Mouse (Mus musculus) stomach, embryonic 15.5 days (tissue): ENCODE results near the gene Cfap54. TPM values are rescaled to one million over a fixed set of nuclear protein-coding genes. Genes with fewer than 3 reads are reported as not detected.

Source experiments
- ATAC-seq: fragments of 200-750 bp; cut with Nextera tagmentation; 2 replicates; pipeline ENCODE4 v1.8.0; 2017; ENCODE audit warnings: low read depth, moderate number of reproducible peaks, moderate TSS enrichment; ENCODE audit not compliant: insufficient read depth, low FRiP score
- H3K27ac ChIP-seq: fragments of 300-500 bp; sonication (generic); 2 replicates; pipeline ENCODE4 v1.5.1; 2015; ENCODE audit warnings: mild to moderate bottlenecking, inconsistent platforms
- H3K27me3 ChIP-seq: fragments of 300-500 bp; sonication (generic); replicated peaks from 2 replicates; pipeline ENCODE4 v1.6.1; 2015; ENCODE audit warnings: inconsistent platforms
- H3K36me3 ChIP-seq: fragments of 300-500 bp; sonication (generic); 2 replicates; pipeline ENCODE4 v1.6.1; 2015; ENCODE audit warnings: inconsistent platforms
- H3K4me1 ChIP-seq: fragments of 300-500 bp; sonication (generic); 2 replicates; pipeline ENCODE4 v1.6.1; 2015; ENCODE audit warnings: inconsistent platforms
- H3K4me2 ChIP-seq: fragments of 300-500 bp; sonication (generic); 2 replicates; pipeline ENCODE4 v1.6.1; 2015; ENCODE audit warnings: mild to moderate bottlenecking, inconsistent platforms
- H3K4me3 ChIP-seq: fragments of 300-500 bp; sonication (generic); replicated peaks from 2 replicates; pipeline ENCODE4 v1.5.1; 2015; ENCODE audit warnings: inconsistent platforms
- H3K9ac ChIP-seq: fragments of 300-500 bp; sonication (generic); 2 replicates; pipeline ENCODE4 v1.6.1; 2015; ENCODE audit warnings: inconsistent platforms
- H3K9me3 ChIP-seq: fragments of 300-500 bp; sonication (generic); 2 replicates; pipeline ENCODE4 v1.6.1; 2016; ENCODE audit warnings: inconsistent platforms
- WGBS: fragments of 180-500 bp; shearing (Covaris S2); methylation state at CpG from one replicate; pipeline ENCODE4 v1.1.7; 2015; 5-methylcytosine and 5-hydroxymethylcytosine counted together
- polyA plus RNA-seq: library from polyadenylated mRNA; unstranded; fragments of >200 nt; fragmentation: Nextera tagmentation; extraction: Ambion mirVana; gene quantifications from 2 replicates; pipeline ENCODE4 v1.2.1, GENCODE M21; 2015

Cfap54 gene
- polyA plus RNA-seq, 1 experiment from 2014 or later: 0.26 TPM

GRCm38 (mm10) chr10:93116636-93117035 lies 35.2 kb upstream of the Cfap54 start:
- 78% methylated on average over 3 of the region's 3 CpGs for WGBS

DNA sequence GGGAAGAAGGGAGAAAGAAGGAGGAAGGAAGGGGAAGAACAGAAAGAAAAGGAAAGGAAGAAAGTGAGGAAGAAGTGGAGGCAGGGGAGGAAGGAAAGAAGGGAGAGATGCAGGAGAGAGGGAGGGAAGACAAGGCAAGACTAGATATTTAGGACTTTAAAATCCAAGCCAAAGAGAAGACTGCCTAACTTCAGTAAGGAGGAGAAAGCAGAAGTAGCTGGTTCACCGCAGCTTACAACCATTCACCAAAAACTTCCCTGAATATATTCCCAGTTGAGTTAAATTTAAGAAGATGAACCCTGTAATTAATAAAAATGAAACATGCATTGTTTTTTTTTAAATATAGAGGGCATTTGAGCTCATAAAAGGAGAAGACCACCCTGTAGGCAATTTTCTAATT lies 34.3 kb upstream of the Cfap54 start:
- no peak overlapping the region for H3K27ac ChIP-seq
- H3K4me2 ChIP-seq: no peak overlapping the region
- H3K4me3 ChIP-seq: no peak overlapping the region
- H3K36me3 ChIP-seq: no peaks in the 10 kb centered on the region
- no peaks in the 10 kb centered on the region for H3K4me1 ChIP-seq
- H3K27me3 ChIP-seq: no peaks in the 10 kb centered on the region
- H3K9me3 ChIP-seq: no peaks in the 10 kb centered on the region
- ATAC-seq: no peak
- H3K9ac ChIP-seq: no peak overlapping the region
- 91% methylated on average over 1 of the region's 1 CpGs for WGBS

More at GRCm38 (mm10) chr10:93116636-93117035, 35.2 kb upstream of the Cfap54 start:
- no peak overlapping the region for H3K4me3 ChIP-seq
- H3K27me3 ChIP-seq: no peaks in the 10 kb centered on the region
- H3K27ac ChIP-seq: no peak overlapping the region
- no peak for ATAC-seq
- H3K36me3 ChIP-seq: no peaks in the 10 kb centered on the region
- no peaks in the 10 kb centered on the region for H3K4me1 ChIP-seq
- H3K9me3 ChIP-seq: no peaks in the 10 kb centered on the region
- H3K4me2 ChIP-seq: no peak overlapping the region
- no peak overlapping the region for H3K9ac ChIP-seq

GRCm38 (mm10) chr10:93114782-93115181 lies 33.4 kb upstream of the Cfap54 start:
- 68% methylated on average over 1 of the region's 1 CpGs for WGBS
- H3K9me3 ChIP-seq: no peaks in the 10 kb centered on the region
- H3K4me2 ChIP-seq: no peak overlapping the region
- H3K4me3 ChIP-seq: no peak overlapping the region
- ATAC-seq: no peak
- no peaks in the 10 kb centered on the region for H3K4me1 ChIP-seq
- no peak overlapping the region for H3K9ac ChIP-seq
- no peaks in the 10 kb centered on the region for H3K27me3 ChIP-seq
- H3K27ac ChIP-seq: no peak overlapping the region
- H3K36me3 ChIP-seq: no peaks in the 10 kb centered on the region

- Histone ChIP-seq H3K4me1 (no peaks in the 10 kb centered on the region), H3K4me3 (no peak overlapping the region), H3K27ac (no peak overlapping the region), H3K36me3 (no peaks in the 10 kb centered on the region), H3K9ac (no peak overlapping the region), H3K4me2 (no peak overlapping the region), H3K9me3 (no peaks in the 10 kb centered on the region), H3K27me3 (no peaks in the 10 kb centered on the region)
- no peak for ATAC-seq
- WGBS: 82% methylated on average over 8 of the region's 8 CpGs
These were observed 32.5 kb upstream of the Cfap54 start for GRCm38 (mm10) chr10:93113968-93114367.

DNA sequence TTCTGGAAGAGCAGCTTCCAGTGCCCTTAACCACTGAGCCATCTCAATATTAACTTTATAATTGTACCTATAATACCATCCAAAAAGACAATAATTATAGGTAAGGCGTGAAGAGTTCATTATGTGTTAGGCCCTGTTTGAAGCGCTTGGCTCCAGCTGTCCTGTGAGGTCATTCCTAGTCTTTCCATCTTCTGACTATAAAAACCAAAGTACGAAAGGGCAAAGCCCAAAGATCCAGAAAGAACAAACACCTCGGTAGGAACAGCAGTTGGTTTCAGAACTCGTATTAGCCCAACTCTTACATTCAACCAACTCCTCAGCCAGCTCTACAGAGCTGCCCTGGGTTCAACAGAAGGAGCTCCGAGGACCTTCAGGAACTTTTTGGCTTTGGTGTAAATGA lies 30.6 kb upstream of the Cfap54 start:
- Histone ChIP-seq H3K4me2 (no peak overlapping the region), H3K9ac (no peak overlapping the region), H3K9me3 (no peaks in the 10 kb centered on the region), H3K27me3 (no peaks in the 10 kb centered on the region), H3K4me3 (no peak overlapping the region), H3K27ac (no peak overlapping the region), H3K36me3 (no peaks in the 10 kb centered on the region), H3K4me1 (no peaks in the 10 kb centered on the region)
- no peak for ATAC-seq
- 93% methylated on average over 6 of the region's 6 CpGs for WGBS

- H3K4me2 ChIP-seq: no peak overlapping the region
- H3K9ac ChIP-seq: no peak overlapping the region
- no peak overlapping the region for H3K4me3 ChIP-seq
- WGBS: 57% methylated on average over 8 of the region's 8 CpGs
- H3K27ac ChIP-seq: no peak overlapping the region
- H3K4me1 ChIP-seq: no peaks in the 10 kb centered on the region
- ATAC-seq: no peak
- H3K27me3 ChIP-seq: no peaks in the 10 kb centered on the region
- H3K9me3 ChIP-seq: no peaks in the 10 kb centered on the region
- no peaks in the 10 kb centered on the region for H3K36me3 ChIP-seq
These were observed 30.0 kb upstream of the Cfap54 start for GRCm38 (mm10) chr10:93111412-93111811.

DNA sequence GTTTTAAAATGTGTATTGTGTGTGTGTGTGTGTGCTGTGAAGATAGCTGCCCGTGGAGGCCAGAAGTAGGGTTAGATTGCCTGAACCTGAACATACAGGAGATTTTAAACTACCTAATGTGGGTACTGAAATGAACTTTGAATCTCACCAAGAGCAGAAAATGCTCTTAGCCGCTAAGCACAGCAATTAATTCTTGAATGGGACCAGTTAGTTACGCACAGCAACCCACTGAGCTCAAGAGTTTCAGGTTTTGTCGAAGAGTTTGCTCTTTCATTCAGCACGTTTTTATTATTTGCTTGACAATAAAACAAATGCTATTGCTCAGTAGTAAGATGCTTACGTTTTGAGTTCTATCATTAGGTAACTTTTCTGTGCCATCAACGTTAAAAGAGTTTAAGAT lies 23.9 kb upstream of the Cfap54 start:
- Histone ChIP-seq H3K27me3 (no peaks in the 10 kb centered on the region), H3K9ac (no peak overlapping the region), H3K4me2 (no peak overlapping the region), H3K27ac (no peak overlapping the region), H3K36me3 (no peaks in the 10 kb centered on the region), H3K9me3 (no peaks in the 10 kb centered on the region), H3K4me1 (no peaks in the 10 kb centered on the region), H3K4me3 (no peak overlapping the region)
- no peak for ATAC-seq
- 87% methylated on average over 7 of the region's 7 CpGs for WGBS

DNA sequence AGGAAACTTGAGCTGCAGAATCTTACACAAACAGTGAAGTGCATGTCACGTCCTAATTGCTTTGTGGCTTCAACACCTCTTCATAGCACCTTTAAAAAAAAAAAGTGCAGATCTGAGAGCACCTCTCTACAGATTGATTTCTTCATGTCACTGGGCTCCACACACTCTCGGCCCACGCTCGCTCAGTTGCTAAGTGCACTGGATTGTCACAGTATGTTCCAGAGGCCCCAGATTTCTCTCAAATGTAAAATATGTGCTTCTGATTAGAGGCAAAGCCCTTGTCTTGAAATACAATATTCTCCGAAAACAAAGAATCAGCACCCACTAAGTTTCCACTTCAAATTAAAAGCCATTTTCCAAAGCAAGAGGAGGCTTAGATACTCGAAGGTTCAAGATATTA lies 22.9 kb upstream of the Cfap54 start:
- Histone ChIP-seq H3K36me3 (no peaks in the 10 kb centered on the region), H3K27me3 (no peaks in the 10 kb centered on the region), H3K9me3 (no peaks in the 10 kb centered on the region), H3K4me1 (no peaks in the 10 kb centered on the region), H3K9ac (no peak overlapping the region), H3K4me3 (no peak overlapping the region), H3K27ac (no peak overlapping the region), H3K4me2 (no peak overlapping the region)
- no peak for ATAC-seq
- 59% methylated on average over 6 of the region's 6 CpGs for WGBS

GRCm38 (mm10) chr10:93103676-93104075 lies 22.3 kb upstream of the Cfap54 start:
- no peak overlapping the region for H3K27ac ChIP-seq
- H3K36me3 ChIP-seq: no peaks in the 10 kb centered on the region
- H3K4me2 ChIP-seq: no peak overlapping the region
- no peak overlapping the region for H3K4me3 ChIP-seq
- no peak overlapping the region for H3K9ac ChIP-seq
- 76% methylated on average over 11 of the region's 11 CpGs for WGBS
- no peaks in the 10 kb centered on the region for H3K27me3 ChIP-seq
- ATAC-seq: no peak
- H3K9me3 ChIP-seq: no peaks in the 10 kb centered on the region
- H3K4me1 ChIP-seq: no peaks in the 10 kb centered on the region

DNA sequence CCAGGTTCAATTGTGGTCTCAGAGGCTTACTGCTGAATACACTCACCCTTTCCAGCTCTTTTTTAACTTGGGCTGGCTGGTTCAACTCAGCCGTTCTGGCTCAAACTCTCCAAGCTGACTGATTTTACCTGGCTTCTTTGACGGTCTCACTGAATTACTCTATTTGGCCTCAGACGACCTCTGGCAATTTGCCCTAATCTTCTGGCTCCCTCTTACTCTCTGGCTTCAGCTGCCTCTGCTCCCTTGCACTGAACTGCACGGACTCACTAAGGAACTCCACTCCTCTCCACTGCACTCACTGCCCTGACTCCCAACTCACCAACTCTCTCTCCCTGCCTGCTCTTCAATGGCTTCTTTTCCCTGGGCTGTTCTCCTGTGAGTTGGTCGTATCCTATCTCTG lies 20.9 kb upstream of the Cfap54 start:
- 55% methylated on average over 5 of the region's 5 CpGs for WGBS
- ATAC-seq: no peak

DNA sequence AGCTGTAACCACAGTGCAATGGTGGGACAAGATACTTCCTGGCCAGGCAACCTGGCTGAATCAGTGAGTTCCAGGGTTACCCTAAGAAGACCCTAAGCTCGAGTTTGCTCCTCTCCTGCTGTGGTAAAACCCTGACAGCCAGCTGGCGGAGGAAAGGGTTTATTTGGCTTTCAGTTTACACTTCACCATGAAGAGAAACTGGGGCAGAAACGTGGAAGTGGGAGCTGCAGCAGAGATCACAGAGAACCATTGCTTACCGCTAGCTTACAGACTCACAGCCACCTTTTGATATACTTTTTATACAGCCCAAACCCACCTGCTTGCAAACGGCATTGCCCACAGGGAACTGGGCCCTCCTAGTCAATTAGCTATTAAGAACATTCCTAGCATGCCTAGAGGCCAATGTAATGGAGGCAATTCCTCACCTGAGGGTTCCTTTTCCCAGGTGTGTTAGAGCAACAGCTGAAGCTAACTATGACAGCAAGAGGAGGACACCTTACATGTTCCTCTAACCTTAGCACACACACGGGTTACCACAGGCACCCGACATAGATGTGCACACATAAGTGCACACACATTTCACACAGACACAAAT lies 16.9 kb upstream of the Cfap54 start:
- Histone ChIP-seq H3K4me2 (no peak overlapping the region), H3K27ac (no peak overlapping the region), H3K36me3 (no peaks in the 10 kb centered on the region), H3K4me1 (no peaks in the 10 kb centered on the region), H3K4me3 (no peak overlapping the region), H3K9me3 (no peaks in the 10 kb centered on the region), H3K9ac (no peak overlapping the region), H3K27me3 (no peaks in the 10 kb centered on the region)
- 63% methylated on average over 7 of the region's 7 CpGs for WGBS
- no peak for ATAC-seq

More for the DNA sequence above, 20.9 kb upstream of the Cfap54 start:
- no peaks in the 10 kb centered on the region for H3K9me3 ChIP-seq
- no peak overlapping the region for H3K4me3 ChIP-seq
- no peak overlapping the region for H3K9ac ChIP-seq
- no peaks in the 10 kb centered on the region for H3K36me3 ChIP-seq
- H3K27ac ChIP-seq: no peak overlapping the region
- H3K4me1 ChIP-seq: no peaks in the 10 kb centered on the region
- no peaks in the 10 kb centered on the region for H3K27me3 ChIP-seq
- no peak overlapping the region for H3K4me2 ChIP-seq

- no peaks in the 10 kb centered on the region for H3K4me1 ChIP-seq
- no peak for ATAC-seq
- no peaks in the 10 kb centered on the region for H3K27me3 ChIP-seq
- H3K4me2 ChIP-seq: no peak overlapping the region
- H3K4me3 ChIP-seq: no peak overlapping the region
- H3K9ac ChIP-seq: no peak overlapping the region
- no peaks in the 10 kb centered on the region for H3K9me3 ChIP-seq
- 88% methylated on average over 7 of the region's 7 CpGs for WGBS
- no peaks in the 10 kb centered on the region for H3K36me3 ChIP-seq
- no peak overlapping the region for H3K27ac ChIP-seq
These were observed 16.0 kb upstream of the Cfap54 start for GRCm38 (mm10) chr10:93097439-93097838.

- no peak overlapping the region for H3K9ac ChIP-seq
- H3K4me3 ChIP-seq: no peak overlapping the region
- H3K27ac ChIP-seq: no peak overlapping the region
- no peaks in the 10 kb centered on the region for H3K36me3 ChIP-seq
- WGBS: 74% methylated on average over 4 of the region's 4 CpGs
- no peak for ATAC-seq
- H3K27me3 ChIP-seq: no peaks in the 10 kb centered on the region
- H3K9me3 ChIP-seq: no peaks in the 10 kb centered on the region
- no peak overlapping the region for H3K4me2 ChIP-seq
- no peaks in the 10 kb centered on the region for H3K4me1 ChIP-seq
These were observed 14.4 kb upstream of the Cfap54 start for GRCm38 (mm10) chr10:93095827-93096226.
